Mouse (Mus musculus): ENCODE data around the gene Ak5. TPM values are rescaled to one million over a fixed set of nuclear protein-coding genes. Genes with fewer than 3 reads are reported as not detected.
"Not testable (repeated sequence)": the region's sequence is repeated elsewhere in the genome, so short reads cannot be mapped to it uniquely, and the experiment has no call there.

Gene Ak5
- polyA plus RNA-seq, 1 experiment from 2014 or later, result 13.7 TPM

GRCm38 (mm10) chr3:152620058-152620457 is 48.1 kb downstream of the Ak5 start:
- no peak overlapping the region for H3K4me3 ChIP-seq
- no peak overlapping the region for H3K27ac ChIP-seq
- H3K4me1 ChIP-seq, result peaks cover 7% of the 10 kb centered on the region; the same call in 1 of the 2 replicates
- 59% methylated on average over 11 of the region's 11 CpGs for WGBS
- H3K4me2 ChIP-seq, result peak overlapping the region; percentile 34
- no peaks in the 10 kb centered on the region for H3K36me3 ChIP-seq (replicated peaks)
- H3K9me3 ChIP-seq, result no peaks in the 10 kb centered on the region
- ATAC-seq (replicated peaks), result no peak
- H3K9ac ChIP-seq, result no peak overlapping the region; the same call in 1 of the 2 replicates
- H3K27me3 ChIP-seq (replicated peaks), result no peaks in the 10 kb centered on the region

DNA sequence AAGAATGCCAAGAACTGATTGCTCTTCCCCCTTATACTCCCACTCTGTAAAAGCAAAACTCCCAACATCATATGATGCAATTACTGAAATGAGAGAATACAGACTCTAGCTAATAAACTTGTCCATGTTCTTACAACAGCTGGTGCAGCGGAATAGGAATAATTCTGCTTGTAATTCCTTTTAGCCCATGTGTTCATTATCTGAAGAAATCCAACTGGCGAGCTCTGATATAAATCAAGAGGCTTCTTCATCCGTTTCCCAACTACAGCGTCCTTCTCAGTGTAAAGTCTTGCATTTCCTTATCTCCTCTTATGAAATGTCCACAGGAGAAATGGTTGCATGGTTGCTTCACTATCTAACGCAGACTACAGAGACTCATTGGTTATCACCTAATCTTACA is 59.1 kb downstream of the Ak5 start:
- 93% methylated on average over 5 of the region's 5 CpGs for WGBS
- H3K27ac ChIP-seq, result no peak overlapping the region
- H3K27me3 ChIP-seq (replicated peaks), result no peaks in the 10 kb centered on the region
- H3K4me3 ChIP-seq, result no peak overlapping the region
- H3K9ac ChIP-seq, result no peak overlapping the region
- H3K4me2 ChIP-seq, result no peak overlapping the region
- H3K36me3 ChIP-seq (replicated peaks), result no peaks in the 10 kb centered on the region
- H3K9me3 ChIP-seq, result no peaks in the 10 kb centered on the region
- H3K4me1 ChIP-seq, result no peaks in the 10 kb centered on the region
- ATAC-seq (replicated peaks), result no peak

DNA sequence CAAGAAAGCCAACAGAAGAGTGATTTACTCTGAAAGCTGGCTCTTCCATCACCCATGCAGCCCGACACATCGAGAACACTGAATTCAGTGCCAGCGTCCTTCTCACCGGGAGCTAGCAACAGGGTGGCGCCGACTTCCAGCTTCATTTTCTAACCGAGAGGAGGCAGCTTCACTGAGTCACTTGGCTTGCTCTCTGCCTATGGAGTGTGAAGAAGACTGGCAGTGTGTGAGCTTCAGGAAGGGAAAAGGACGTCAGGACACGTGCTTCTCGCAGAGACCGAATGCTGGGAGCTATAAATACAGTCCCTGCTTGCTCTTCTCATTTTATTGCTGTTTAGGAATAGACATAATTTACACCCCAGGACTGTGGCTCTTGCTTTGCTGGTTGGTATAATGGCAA is 62.3 kb downstream of the Ak5 start:
- H3K27ac ChIP-seq, result no peak overlapping the region
- ATAC-seq (replicated peaks), result no peak
- no peak overlapping the region for H3K9ac ChIP-seq
- WGBS, result 82% methylated on average over 11 of the region's 11 CpGs
- no peak overlapping the region for H3K4me2 ChIP-seq
- H3K9me3 ChIP-seq, result no peaks in the 10 kb centered on the region
- H3K4me3 ChIP-seq, result no peak overlapping the region
- no peaks in the 10 kb centered on the region for H3K36me3 ChIP-seq (replicated peaks)
- H3K4me1 ChIP-seq, result no peaks in the 10 kb centered on the region
- no peaks in the 10 kb centered on the region for H3K27me3 ChIP-seq (replicated peaks)

GRCm38 (mm10) chr3:152599679-152600078 is 68.5 kb downstream of the Ak5 start:
- no peak overlapping the region for H3K9ac ChIP-seq
- H3K27ac ChIP-seq, result no peak overlapping the region
- no peak overlapping the region for H3K4me3 ChIP-seq
- H3K36me3 ChIP-seq (replicated peaks), result no peaks in the 10 kb centered on the region
- no peaks in the 10 kb centered on the region for H3K9me3 ChIP-seq
- ATAC-seq (replicated peaks), result no peak
- no peak overlapping the region for H3K4me2 ChIP-seq
- no peaks in the 10 kb centered on the region for H3K4me1 ChIP-seq
- 50% methylated on average over 6 of the region's 6 CpGs for WGBS
- no peaks in the 10 kb centered on the region for H3K27me3 ChIP-seq (replicated peaks)

DNA sequence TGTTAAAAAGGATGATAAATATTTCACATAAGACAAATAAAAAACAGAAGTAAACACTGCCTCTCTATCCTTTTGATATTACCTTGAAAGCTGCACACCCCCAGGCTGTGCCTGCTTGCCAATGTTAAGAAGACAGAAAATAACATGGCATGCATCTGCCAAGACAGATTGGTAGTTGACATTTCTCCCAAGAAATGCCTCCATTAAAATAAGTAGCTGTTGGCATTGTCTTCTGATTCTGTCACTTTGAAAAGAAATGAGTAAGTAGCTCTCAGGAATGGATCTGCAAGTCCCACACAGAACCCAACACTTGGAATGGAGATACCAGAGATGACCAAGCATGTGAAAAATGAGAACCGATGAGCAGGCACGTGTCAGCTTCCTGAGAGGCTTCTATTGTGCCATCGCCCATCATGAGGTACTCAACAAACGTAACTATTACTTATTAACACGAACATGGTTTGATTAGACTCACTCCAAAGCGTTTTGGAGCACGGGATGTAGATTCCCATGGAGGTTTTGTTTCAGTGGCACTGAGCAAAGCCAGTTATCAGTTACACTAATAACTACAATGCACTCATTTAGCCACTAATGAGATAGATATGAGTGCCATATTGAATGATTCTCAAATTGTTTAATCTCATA is 71.6 kb downstream of the Ak5 start:
- WGBS, result 92% methylated on average over 7 of the region's 7 CpGs
- H3K4me3 ChIP-seq, result no peak overlapping the region
- no peaks in the 10 kb centered on the region for H3K27me3 ChIP-seq (replicated peaks)
- no peak overlapping the region for H3K4me2 ChIP-seq
- no peaks in the 10 kb centered on the region for H3K9me3 ChIP-seq
- no peak overlapping the region for H3K27ac ChIP-seq
- H3K9ac ChIP-seq, result no peak overlapping the region
- no peak for ATAC-seq (replicated peaks)
- no peaks in the 10 kb centered on the region for H3K4me1 ChIP-seq
- H3K36me3 ChIP-seq (replicated peaks), result no peaks in the 10 kb centered on the region

- Histone ChIP-seq H3K4me3 (no peak overlapping the region), H3K4me2 (no peak overlapping the region), H3K9me3 (no peaks in the 10 kb centered on the region), H3K27me3 (replicated peaks) (no peaks in the 10 kb centered on the region), H3K9ac (no peak overlapping the region), H3K4me1 (no peaks in the 10 kb centered on the region), H3K27ac (no peak overlapping the region), H3K36me3 (replicated peaks) (no peaks in the 10 kb centered on the region)
- ATAC-seq (replicated peaks), result no peak
- 79% methylated on average over 8 of the region's 8 CpGs for WGBS
Measured at GRCm38 (mm10) chr3:152592767-152593425, 75.3 kb downstream of the Ak5 start.

- no peaks in the 10 kb centered on the region for H3K27me3 ChIP-seq (replicated peaks)
- WGBS, result 85% methylated on average over 7 of the region's 7 CpGs
- H3K4me3 ChIP-seq, result no peak overlapping the region
- H3K9ac ChIP-seq, result no peak overlapping the region
- no peak overlapping the region for H3K27ac ChIP-seq
- no peaks in the 10 kb centered on the region for H3K4me1 ChIP-seq
- H3K9me3 ChIP-seq, result no peaks in the 10 kb centered on the region
- no peaks in the 10 kb centered on the region for H3K36me3 ChIP-seq (replicated peaks)
- no peak for ATAC-seq (replicated peaks)
- no peak overlapping the region for H3K4me2 ChIP-seq
Measured at GRCm38 (mm10) chr3:152590491-152590890, 77.7 kb downstream of the Ak5 start.

DNA sequence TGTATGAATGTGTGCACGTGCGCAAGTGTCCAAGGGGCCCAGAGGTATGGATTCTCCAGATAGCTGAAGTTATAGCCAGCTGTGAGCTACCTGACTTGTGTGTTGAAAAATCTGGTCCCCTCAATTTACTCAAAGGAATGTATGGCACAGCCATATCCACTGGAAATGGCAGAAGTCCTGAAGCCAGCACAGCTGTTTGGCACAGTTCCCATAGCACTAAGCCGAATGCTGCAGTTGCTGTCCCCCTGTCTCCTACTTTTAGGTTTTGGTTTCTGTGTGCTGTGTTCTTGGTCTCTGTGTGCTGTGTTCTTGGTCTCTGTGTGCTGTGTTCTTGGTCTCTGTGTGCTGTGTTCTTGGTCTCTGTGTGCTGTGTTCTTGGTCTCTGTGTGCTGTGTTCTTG is 79.1 kb downstream of the Ak5 start:
- H3K9me3 ChIP-seq; ATAC-seq (replicated peaks): not testable (repeated sequence)
- WGBS, result 92% methylated on average over 3 of the region's 3 CpGs

GRCm38 (mm10) chr3:152587007-152587406 is 81.2 kb downstream of the Ak5 start:
- Histone ChIP-seq H3K36me3 (replicated peaks) (no peaks in the 10 kb centered on the region), H3K9me3 (no peaks in the 10 kb centered on the region), H3K4me1 (no peaks in the 10 kb centered on the region), H3K27me3 (replicated peaks) (no peaks in the 10 kb centered on the region), H3K4me3 (no peak overlapping the region), H3K4me2 (no peak overlapping the region), H3K9ac (no peak overlapping the region), H3K27ac (no peak overlapping the region)
- WGBS, result 66% methylated on average over 2 of the region's 2 CpGs
- no peak for ATAC-seq (replicated peaks)

More for the DNA sequence above, 79.1 kb downstream of the Ak5 start:
- not testable (repeated sequence) for H3K9ac ChIP-seq; H3K4me1 ChIP-seq; H3K4me2 ChIP-seq; H3K27ac ChIP-seq; H3K4me3 ChIP-seq; H3K36me3 ChIP-seq (replicated peaks); H3K27me3 ChIP-seq (replicated peaks)

DNA sequence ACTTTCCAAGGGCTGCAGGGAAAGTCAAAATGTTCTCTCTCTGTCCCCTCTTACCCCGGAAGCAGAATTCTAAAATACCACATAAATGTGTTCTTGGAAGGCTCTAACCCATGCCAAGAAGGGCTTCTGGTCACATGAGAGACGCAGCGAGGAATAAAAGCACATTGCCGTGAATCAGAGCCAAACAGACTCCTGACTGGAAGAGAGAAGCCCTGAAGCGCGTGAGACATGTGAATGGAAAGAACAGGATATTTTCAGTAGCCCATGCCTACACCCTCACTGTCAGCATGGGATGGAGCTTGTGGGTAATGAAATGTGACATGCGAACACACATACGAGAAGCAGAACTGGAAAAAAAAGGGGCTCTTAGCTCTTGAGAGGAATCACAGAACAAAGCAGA is 82.0 kb downstream of the Ak5 start:
- Histone ChIP-seq H3K9me3 (no peaks in the 10 kb centered on the region), H3K27me3 (replicated peaks) (no peaks in the 10 kb centered on the region), H3K4me2 (no peak overlapping the region), H3K36me3 (replicated peaks) (no peaks in the 10 kb centered on the region), H3K9ac (no peak overlapping the region), H3K4me3 (no peak overlapping the region), H3K27ac (no peak overlapping the region), H3K4me1 (no peaks in the 10 kb centered on the region)
- 83% methylated on average over 8 of the region's 8 CpGs for WGBS
- ATAC-seq (replicated peaks), result no peak

DNA sequence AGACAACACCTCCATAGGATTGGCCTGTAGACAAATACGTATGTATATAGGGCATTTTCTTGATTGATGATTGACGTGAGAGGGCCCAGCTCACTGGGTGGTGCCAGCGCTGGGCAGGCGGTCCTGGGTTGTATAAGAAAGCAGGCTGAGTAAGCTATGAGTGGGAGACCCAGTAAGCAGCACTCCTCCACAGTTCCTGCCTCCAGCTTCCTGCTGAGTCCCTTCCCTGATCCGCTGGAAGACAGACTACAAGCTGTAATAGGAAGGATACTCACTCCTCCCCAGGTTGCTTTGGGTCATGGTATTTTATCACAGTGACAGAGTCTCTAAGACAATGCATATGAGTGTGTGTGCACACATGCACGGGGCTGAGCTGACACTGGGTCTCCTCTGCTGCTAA is 82.6 kb downstream of the Ak5 start:
- Histone ChIP-seq H3K36me3 (replicated peaks) (no peaks in the 10 kb centered on the region), H3K9ac (no peak overlapping the region), H3K27ac (no peak overlapping the region), H3K9me3 (no peaks in the 10 kb centered on the region), H3K4me3 (no peak overlapping the region), H3K4me2 (no peak overlapping the region), H3K4me1 (no peaks in the 10 kb centered on the region), H3K27me3 (replicated peaks) (no peaks in the 10 kb centered on the region)
- ATAC-seq (replicated peaks), result no peak
- 73% methylated on average over 6 of the region's 6 CpGs for WGBS

DNA sequence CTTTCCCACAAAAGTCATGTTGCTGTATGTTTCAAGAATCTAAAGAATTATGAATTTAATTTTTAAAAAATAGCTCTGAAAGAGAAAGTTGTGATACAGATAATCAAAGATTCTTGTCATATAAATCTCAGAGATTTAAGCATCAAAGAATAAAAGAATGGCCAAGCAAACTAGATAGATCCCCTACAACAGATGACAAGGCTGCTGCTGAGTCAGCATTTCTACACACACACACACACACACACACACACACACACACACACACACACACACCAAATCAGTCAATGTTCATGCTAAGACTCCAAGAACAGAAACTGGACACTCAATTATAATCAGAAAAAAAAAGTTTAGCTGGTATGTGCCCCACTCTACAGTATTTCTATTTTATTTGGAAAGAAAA is 85.1 kb downstream of the Ak5 start:
- Histone ChIP-seq H3K4me3 (no peak overlapping the region), H3K27me3 (replicated peaks) (no peaks in the 10 kb centered on the region), H3K36me3 (replicated peaks) (no peaks in the 10 kb centered on the region), H3K9me3 (no peaks in the 10 kb centered on the region), H3K4me2 (no peak overlapping the region), H3K27ac (no peak overlapping the region), H3K9ac (no peak overlapping the region), H3K4me1 (peaks cover 9% of the 10 kb centered on the region)
- ATAC-seq (replicated peaks), result no peak

DNA sequence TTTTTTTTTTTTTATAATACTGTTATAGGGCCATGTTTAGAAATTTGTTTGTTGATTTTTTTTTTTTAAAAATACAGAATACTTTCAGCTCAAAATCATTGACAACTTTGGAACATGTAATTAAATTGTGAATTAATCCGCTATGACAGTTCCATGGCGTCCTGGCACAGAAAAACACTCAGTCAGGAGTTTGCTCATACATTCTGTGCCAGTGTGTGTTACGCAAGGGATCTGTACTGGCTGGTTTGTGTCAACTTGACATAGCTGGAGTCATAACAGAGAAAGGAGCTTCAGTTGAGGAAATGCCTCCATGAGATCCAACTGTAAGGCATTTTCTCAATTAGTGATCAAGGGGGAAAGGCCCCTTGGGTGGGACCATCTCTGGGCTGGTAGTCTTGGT is 86.3 kb downstream of the Ak5 start:
- not testable (repeated sequence) for H3K4me2 ChIP-seq; H3K27ac ChIP-seq; H3K27me3 ChIP-seq (replicated peaks); H3K9me3 ChIP-seq; H3K36me3 ChIP-seq (replicated peaks); H3K9ac ChIP-seq; H3K4me3 ChIP-seq; ATAC-seq (replicated peaks)
- H3K4me1 ChIP-seq, result peaks cover 13% of the 10 kb centered on the region
- 90% methylated on average over 3 of the region's 3 CpGs for WGBS
